Mouse (Mus musculus): ENCODE measurements at regions not wholly inside any gene's neighbourhood (a gene's known extent, or its start where the extent isn't known, plus 50 kb on each side); places are given as distances from the start of the nearest gene placed in this dataset.

- H3K36me3 ChIP-seq (ENCODE audit: control insufficient read depth, insufficient read depth, low read length), result no peaks in the 10 kb centered on the region
- H3K9me3 ChIP-seq (ENCODE audit: control insufficient read depth, low read length), result no peaks in the 10 kb centered on the region
- DNase-seq (ENCODE audit: low spot score) (no peak), ATAC-seq (replicated peaks; ENCODE audit: low FRiP score) (no peak)
- 74% methylated on average over 1 of the region's 1 CpGs for WGBS
- H3K4me1 ChIP-seq (replicated peaks; ENCODE audit: control insufficient read depth, insufficient read depth, low read length), result no peaks in the 10 kb centered on the region
- no peak overlapping the region for H3K27ac ChIP-seq (ENCODE audit: low read depth, low read length)
- H3K4me2 ChIP-seq, result no peak overlapping the region
- H3K27me3 ChIP-seq (replicated peaks; ENCODE audit: control insufficient read depth, insufficient read depth, low read length), result no peaks in the 10 kb centered on the region
- no peak overlapping the region for H3K4me3 ChIP-seq (ENCODE audit: low read depth, low read length)
- H3K9ac ChIP-seq (ENCODE audit: low read depth, low read length), result no peak overlapping the region
Measured at GRCm38 (mm10) chr5:97257106-97257505, 135.1 kb downstream of the Naa11 start.

GRCm38 (mm10) chr5:97256445-97257060 is 135.6 kb downstream of the Naa11 start:
- WGBS, result 72% methylated on average over 7 of the region's 7 CpGs
- ATAC-seq (replicated peaks; ENCODE audit: low FRiP score) (no peak), DNase-seq (ENCODE audit: low spot score) (no peak)
- Histone ChIP-seq H3K4me3 (ENCODE audit: low read depth, low read length) (no peak overlapping the region), H3K9ac (ENCODE audit: low read depth, low read length) (no peak overlapping the region), H3K9me3 (ENCODE audit: control insufficient read depth, low read length) (no peaks in the 10 kb centered on the region), H3K4me1 (replicated peaks; ENCODE audit: control insufficient read depth, insufficient read depth, low read length) (no peaks in the 10 kb centered on the region), H3K4me2 (no peak overlapping the region), H3K27me3 (replicated peaks; ENCODE audit: control insufficient read depth, insufficient read depth, low read length) (no peaks in the 10 kb centered on the region), H3K27ac (ENCODE audit: low read depth, low read length) (no peak overlapping the region), H3K36me3 (ENCODE audit: control insufficient read depth, insufficient read depth, low read length) (no peaks in the 10 kb centered on the region)

GRCm38 (mm10) chr5:97236930-97237329 is 125.5 kb upstream of the Paqr3 start:
- Histone ChIP-seq H3K4me1 (replicated peaks; ENCODE audit: control insufficient read depth, insufficient read depth, low read length) (no peaks in the 10 kb centered on the region), H3K27me3 (replicated peaks; ENCODE audit: control insufficient read depth, insufficient read depth, low read length) (no peaks in the 10 kb centered on the region)
- no peak for ATAC-seq (replicated peaks; ENCODE audit: low FRiP score)

GRCm38 (mm10) chr5:97226425-97226824 is 115.0 kb upstream of the Paqr3 start:
- no peak overlapping the region for H3K4me2 ChIP-seq
- 69% methylated on average over 2 of the region's 2 CpGs for WGBS
- no peaks in the 10 kb centered on the region for H3K27me3 ChIP-seq (replicated peaks; ENCODE audit: control insufficient read depth, insufficient read depth, low read length)
- H3K9ac ChIP-seq (ENCODE audit: low read depth, low read length), result no peak overlapping the region
- H3K4me3 ChIP-seq (ENCODE audit: low read depth, low read length), result no peak overlapping the region
- DNase-seq (ENCODE audit: low spot score) (no peak), ATAC-seq (replicated peaks; ENCODE audit: low FRiP score) (no peak)
- H3K27ac ChIP-seq (ENCODE audit: low read depth, low read length), result no peak overlapping the region
- no peaks in the 10 kb centered on the region for H3K4me1 ChIP-seq (replicated peaks; ENCODE audit: control insufficient read depth, insufficient read depth, low read length)
- no peaks in the 10 kb centered on the region for H3K9me3 ChIP-seq (ENCODE audit: control insufficient read depth, low read length)
- no peaks in the 10 kb centered on the region for H3K36me3 ChIP-seq (ENCODE audit: control insufficient read depth, insufficient read depth, low read length)

More at GRCm38 (mm10) chr5:97236930-97237329, 125.5 kb upstream of the Paqr3 start:
- Histone ChIP-seq H3K4me2 (no peak overlapping the region), H3K36me3 (ENCODE audit: control insufficient read depth, insufficient read depth, low read length) (no peaks in the 10 kb centered on the region), H3K27ac (ENCODE audit: low read depth, low read length) (no peak overlapping the region), H3K9me3 (ENCODE audit: control insufficient read depth, low read length) (no peaks in the 10 kb centered on the region), H3K9ac (ENCODE audit: low read depth, low read length) (no peak overlapping the region), H3K4me3 (ENCODE audit: low read depth, low read length) (no peak overlapping the region)
- DNase-seq (ENCODE audit: low spot score), result no peak
- 73% methylated on average over 2 of the region's 2 CpGs for WGBS

- H3K9ac ChIP-seq (ENCODE audit: low read depth, low read length), result no peak overlapping the region
- H3K4me2 ChIP-seq, result no peak overlapping the region
- no peak for ATAC-seq (replicated peaks; ENCODE audit: low FRiP score)
- no peaks in the 10 kb centered on the region for H3K36me3 ChIP-seq (ENCODE audit: control insufficient read depth, insufficient read depth, low read length)
- no peaks in the 10 kb centered on the region for H3K9me3 ChIP-seq (ENCODE audit: control insufficient read depth, low read length)
- 78% methylated on average over 12 of the region's 12 CpGs for WGBS
- H3K4me3 ChIP-seq (ENCODE audit: low read depth, low read length), result no peak overlapping the region
- H3K27ac ChIP-seq (ENCODE audit: low read depth, low read length), result no peak overlapping the region
- H3K4me1 ChIP-seq (replicated peaks; ENCODE audit: control insufficient read depth, insufficient read depth, low read length), result no peaks in the 10 kb centered on the region
- no peak for DNase-seq (ENCODE audit: low spot score)
- H3K27me3 ChIP-seq (replicated peaks; ENCODE audit: control insufficient read depth, insufficient read depth, low read length), result no peaks in the 10 kb centered on the region
Measured at GRCm38 (mm10) chr5:97223238-97223857, 112.0 kb upstream of the Paqr3 start.

- Histone ChIP-seq H3K4me3 (ENCODE audit: low read depth, low read length) (no peak overlapping the region), H3K27me3 (replicated peaks; ENCODE audit: control insufficient read depth, insufficient read depth, low read length) (no peaks in the 10 kb centered on the region), H3K9me3 (ENCODE audit: control insufficient read depth, low read length) (no peaks in the 10 kb centered on the region), H3K36me3 (ENCODE audit: control insufficient read depth, insufficient read depth, low read length) (no peaks in the 10 kb centered on the region), H3K27ac (ENCODE audit: low read depth, low read length) (no peak overlapping the region), H3K4me2 (no peak overlapping the region), H3K4me1 (replicated peaks; ENCODE audit: control insufficient read depth, insufficient read depth, low read length) (no peaks in the 10 kb centered on the region), H3K9ac (ENCODE audit: low read depth, low read length) (no peak overlapping the region)
- no peak for DNase-seq (ENCODE audit: low spot score)
- WGBS, result 80% methylated on average over 12 of the region's 12 CpGs
- no peak for ATAC-seq (replicated peaks; ENCODE audit: low FRiP score)
Measured at GRCm38 (mm10) chr5:97222489-97223237, 111.3 kb upstream of the Paqr3 start.

- ATAC-seq (replicated peaks; ENCODE audit: low FRiP score) (no peak), DNase-seq (ENCODE audit: low spot score) (no peak)
- no peak overlapping the region for H3K4me3 ChIP-seq (ENCODE audit: low read depth, low read length)
- no peak overlapping the region for H3K9ac ChIP-seq (ENCODE audit: low read depth, low read length)
- no peak overlapping the region for H3K27ac ChIP-seq (ENCODE audit: low read depth, low read length)
- no peaks in the 10 kb centered on the region for H3K36me3 ChIP-seq (ENCODE audit: control insufficient read depth, insufficient read depth, low read length)
- H3K4me1 ChIP-seq (replicated peaks; ENCODE audit: control insufficient read depth, insufficient read depth, low read length), result no peaks in the 10 kb centered on the region
- WGBS, result 73% methylated on average over 1 of the region's 1 CpGs
- H3K4me2 ChIP-seq, result no peak overlapping the region
- H3K27me3 ChIP-seq (replicated peaks; ENCODE audit: control insufficient read depth, insufficient read depth, low read length), result no peaks in the 10 kb centered on the region
- H3K9me3 ChIP-seq (ENCODE audit: control insufficient read depth, low read length), result no peaks in the 10 kb centered on the region
Measured at GRCm38 (mm10) chr5:97218712-97219111, 107.3 kb upstream of the Paqr3 start.

GRCm38 (mm10) chr5:97205606-97206005 is 94.2 kb upstream of the Paqr3 start:
- Histone ChIP-seq H3K9ac (ENCODE audit: low read depth, low read length) (no peak overlapping the region), H3K9me3 (ENCODE audit: control insufficient read depth, low read length) (no peaks in the 10 kb centered on the region), H3K4me3 (ENCODE audit: low read depth, low read length) (no peak overlapping the region), H3K27ac (ENCODE audit: low read depth, low read length) (no peak overlapping the region), H3K4me2 (no peak overlapping the region), H3K27me3 (replicated peaks; ENCODE audit: control insufficient read depth, insufficient read depth, low read length) (no peaks in the 10 kb centered on the region), H3K4me1 (replicated peaks; ENCODE audit: control insufficient read depth, insufficient read depth, low read length) (no peaks in the 10 kb centered on the region), H3K36me3 (ENCODE audit: control insufficient read depth, insufficient read depth, low read length) (no peaks in the 10 kb centered on the region)
- WGBS, result 73% methylated on average over 4 of the region's 4 CpGs
- no peak for ATAC-seq (replicated peaks; ENCODE audit: low FRiP score)
- DNase-seq (ENCODE audit: low spot score), result no peak

- Histone ChIP-seq H3K27ac (ENCODE audit: low read depth, low read length) (no peak overlapping the region), H3K9ac (ENCODE audit: low read depth, low read length) (no peak overlapping the region), H3K9me3 (ENCODE audit: control insufficient read depth, low read length) (no peaks in the 10 kb centered on the region), H3K27me3 (replicated peaks; ENCODE audit: control insufficient read depth, insufficient read depth, low read length) (no peaks in the 10 kb centered on the region), H3K36me3 (ENCODE audit: control insufficient read depth, insufficient read depth, low read length) (no peaks in the 10 kb centered on the region), H3K4me2 (no peak overlapping the region), H3K4me1 (replicated peaks; ENCODE audit: control insufficient read depth, insufficient read depth, low read length) (no peaks in the 10 kb centered on the region), H3K4me3 (ENCODE audit: low read depth, low read length) (no peak overlapping the region)
- 60% methylated on average over 2 of the region's 2 CpGs for WGBS
- ATAC-seq (replicated peaks; ENCODE audit: low FRiP score) (no peak), DNase-seq (ENCODE audit: low spot score) (no peak)
Measured at GRCm38 (mm10) chr5:97204337-97204736, 92.9 kb upstream of the Paqr3 start.
